Mouse (Mus musculus): Measurements from ENCODE around the gene Rrm1.
"Not testable (repeated sequence)": the region's sequence is repeated elsewhere in the genome, so short reads cannot be mapped to it uniquely, and the experiment has no call there.

Gene Rrm1

DNA sequence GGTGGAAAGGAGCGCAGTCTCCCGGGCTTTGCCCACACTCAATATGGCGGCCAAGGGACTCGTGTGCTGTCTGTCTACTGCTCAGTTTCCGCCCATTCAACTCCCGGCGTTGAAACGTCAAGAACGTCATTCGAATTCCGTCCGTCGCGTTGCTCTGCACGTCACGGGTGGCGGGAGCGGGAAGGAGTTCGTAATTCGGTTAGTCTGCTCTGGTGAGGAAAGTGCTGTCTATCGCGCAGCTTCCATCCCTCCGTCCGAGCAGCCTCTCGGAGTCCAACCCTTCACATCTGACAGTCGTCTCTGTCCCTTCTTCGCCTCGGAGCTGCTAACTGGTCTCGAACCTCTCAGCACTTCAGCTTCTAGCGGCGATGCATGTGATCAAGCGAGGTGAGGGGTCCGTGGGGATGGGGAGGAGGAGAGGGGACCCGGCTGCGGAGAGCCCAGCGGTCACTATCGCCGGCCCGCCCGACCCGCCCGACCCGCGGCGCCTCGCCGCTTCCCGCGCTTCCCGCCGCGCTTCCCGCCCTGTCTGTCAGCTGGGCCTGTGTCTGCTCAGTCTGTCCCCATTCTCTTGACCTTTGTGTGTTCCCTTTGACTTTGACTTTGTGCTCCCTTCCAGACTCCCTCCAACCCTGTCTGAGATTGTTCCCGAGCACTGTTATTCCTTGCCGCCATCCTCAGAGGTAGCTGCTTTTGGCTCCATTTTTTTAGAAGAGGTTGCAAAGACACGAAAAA is at the start of gene Rrm1:
Rrm1 (plus strand) TSS at position 39 of the 735 bp plus-strand sequence.
- peak; percentile 90 for DNase-seq

DNA sequence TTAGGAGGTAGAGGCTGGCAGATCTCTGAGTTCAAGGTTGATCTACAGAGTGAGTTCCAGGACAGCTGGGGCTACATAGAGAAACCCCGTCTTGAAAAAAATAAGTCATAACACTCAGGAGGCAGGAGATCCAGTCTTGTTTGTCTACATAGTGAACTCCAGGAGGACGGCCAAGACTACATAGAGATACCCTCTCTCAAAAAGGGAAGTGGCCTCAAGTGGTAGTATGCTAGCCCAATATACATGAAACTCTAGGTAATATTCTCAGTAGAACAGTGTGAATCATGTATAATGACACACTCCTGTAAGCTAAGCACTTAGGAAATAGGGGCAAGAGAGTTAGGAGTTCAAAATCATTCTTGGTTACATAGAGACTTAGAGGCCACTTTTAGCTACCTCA is 47.6 kb upstream of the Rrm1 start:
- DNase-seq, result no peak

DNA sequence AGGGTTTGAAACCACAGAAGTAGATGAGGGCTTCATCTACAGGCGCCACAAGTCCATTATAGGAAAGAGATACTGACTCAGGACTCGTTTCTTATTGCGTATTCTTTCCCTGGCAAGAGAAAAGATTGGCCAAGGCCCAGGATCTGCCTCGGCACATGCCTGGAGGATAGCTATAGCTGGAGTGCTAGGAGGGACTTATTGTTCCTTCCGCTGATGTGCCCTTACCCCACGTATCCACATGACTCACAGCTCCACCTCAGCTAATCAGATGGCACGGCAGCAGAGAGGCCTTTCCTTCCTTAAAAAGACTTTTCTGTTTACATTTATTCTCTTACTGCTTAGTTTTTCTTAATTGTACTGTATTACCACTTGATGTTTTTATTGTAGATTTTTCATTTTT is 45.6 kb upstream of the Rrm1 start:
- no peak for DNase-seq

DNA sequence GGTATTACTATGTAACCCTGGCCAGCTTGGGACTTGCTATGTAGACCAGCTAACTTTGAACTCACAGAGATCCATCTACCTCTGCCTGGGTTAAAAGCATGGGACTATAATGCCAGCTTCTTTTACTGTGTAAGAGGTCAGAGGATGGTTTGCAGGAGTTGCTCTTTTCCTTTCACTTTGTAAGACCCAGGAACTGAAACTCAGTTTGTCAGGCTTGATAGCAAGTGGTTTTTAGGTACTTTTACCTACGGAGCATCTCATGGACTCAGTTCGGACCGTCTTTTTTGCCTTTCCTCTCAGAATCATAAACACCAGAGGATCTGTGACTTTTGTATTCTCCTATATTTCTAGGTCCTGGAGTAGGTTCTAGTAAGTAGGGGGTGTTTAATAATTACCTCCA is 45.2 kb upstream of the Rrm1 start:
- DNase-seq, result no peak

DNA sequence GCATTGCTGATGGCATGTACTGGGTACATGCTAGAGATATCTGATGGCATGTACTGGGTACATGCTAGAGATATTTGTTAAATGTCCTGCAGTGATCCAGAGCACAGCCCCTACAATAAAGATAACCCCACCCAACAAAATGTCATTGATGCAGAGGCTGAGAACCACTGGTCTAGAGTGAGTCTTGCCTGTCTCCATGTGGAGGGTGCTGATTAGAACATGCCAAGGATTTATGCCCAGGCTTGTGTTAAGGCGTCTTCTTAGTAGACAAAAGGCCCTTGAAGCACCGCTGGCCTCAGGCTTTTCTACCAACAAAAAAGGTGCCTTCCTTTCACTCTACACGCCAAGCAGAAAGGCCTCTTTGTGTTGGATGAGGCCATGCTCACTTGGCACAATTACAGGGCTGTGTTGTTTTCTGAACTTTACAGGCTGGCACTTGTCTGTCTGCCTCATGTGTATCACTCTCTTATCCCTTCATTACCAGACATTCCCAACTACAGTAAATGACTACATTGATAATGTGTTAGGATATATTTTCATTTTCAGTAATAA is 42.2 kb upstream of the Rrm1 start:
- DNase-seq, result no peak

DNA sequence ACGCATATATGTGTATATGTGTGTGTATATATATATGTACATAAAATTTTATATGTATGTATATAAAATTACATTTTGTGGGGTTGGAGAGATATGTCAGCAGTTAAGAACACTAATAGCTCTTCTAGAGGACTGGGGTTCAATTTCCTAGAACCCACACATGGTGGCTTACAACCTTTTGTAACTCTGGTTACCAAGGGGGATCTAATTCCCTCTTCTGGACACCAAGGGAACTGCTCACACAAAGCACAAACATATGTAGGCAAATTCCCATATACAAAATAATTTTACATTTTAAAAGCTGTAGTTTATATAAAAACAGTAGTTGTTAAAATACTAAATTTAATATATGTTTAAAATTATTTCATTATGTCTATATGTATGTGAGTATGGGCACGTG is 37.4 kb upstream of the Rrm1 start:
- no peak for DNase-seq

DNA sequence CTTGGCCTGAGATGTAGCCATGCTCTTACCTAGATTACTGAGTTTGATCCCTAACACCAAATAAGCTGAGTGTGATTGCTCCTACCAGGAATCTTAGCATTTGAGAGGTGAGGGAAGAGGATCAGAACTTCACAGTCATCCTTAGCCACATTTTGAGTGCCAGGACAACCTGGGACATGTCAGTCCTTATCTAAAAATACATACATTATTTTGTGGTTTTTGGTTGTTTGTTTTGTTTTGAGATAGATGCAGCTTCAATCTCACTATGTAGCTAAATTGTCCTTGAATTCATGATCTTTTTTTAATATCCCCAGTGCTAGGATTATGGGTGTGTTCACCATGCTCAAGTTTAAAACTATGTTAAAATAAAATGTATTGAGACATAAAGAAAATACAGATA is 34.1 kb upstream of the Rrm1 start:
- no peak for DNase-seq

DNA sequence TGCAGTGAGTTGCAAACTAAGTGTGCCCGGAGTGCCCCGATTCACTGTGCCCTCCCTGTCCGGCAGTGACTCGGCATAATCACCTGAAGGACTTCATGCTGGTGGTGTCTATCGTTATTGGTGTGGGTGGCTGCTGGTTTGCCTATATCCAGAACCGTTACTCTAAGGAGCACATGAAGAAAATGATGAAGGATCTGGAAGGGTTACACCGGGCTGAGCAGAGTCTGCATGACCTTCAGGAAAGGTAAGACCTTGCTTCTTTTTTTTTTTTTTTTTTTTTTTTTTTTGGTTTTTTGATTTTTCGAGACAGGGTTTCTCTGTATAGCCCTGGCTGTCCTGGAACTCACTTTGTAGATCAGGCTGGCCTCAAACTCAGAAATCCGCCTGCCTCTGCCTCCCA is 26.2 kb upstream of the Rrm1 start:
- DNase-seq, result not testable (repeated sequence)

DNA sequence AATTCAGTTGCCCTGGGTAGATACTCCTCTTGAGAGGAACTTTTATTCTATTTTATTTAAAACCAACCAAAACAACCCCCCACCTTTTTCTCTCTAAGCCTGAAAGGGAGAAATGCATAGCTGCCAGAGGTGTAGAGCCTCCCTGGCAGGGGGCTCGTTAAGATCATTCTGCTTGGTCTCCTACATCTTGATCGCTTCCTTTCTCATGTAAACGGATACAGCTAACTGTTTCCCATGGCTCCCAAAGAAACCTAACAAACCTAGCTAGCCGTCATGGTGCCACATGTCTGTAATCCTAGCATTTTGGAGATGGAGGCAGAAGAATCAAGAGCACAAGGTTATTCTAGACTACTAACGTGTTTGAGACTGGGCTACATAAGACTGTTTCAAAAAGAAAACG is 25.7 kb upstream of the Rrm1 start:
- no peak for DNase-seq

DNA sequence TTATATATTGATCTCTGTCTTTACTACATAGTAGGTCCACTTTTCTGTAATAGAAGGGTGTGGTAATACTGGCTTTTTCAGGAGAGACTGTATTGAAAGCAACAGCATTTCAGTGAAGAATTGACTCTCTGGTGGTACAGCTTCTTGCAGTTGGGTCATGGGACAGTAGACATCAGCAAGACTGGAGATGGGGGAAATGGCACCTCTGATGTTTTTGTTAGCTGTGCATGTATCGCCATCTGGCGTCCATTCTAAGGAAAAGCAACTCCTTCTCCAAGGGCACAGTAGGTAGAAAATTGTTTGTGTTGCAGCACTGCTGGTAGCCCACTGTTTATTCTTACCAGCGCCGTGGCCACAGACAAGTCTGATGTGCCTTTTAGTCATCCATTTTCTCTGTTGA is 24.1 kb upstream of the Rrm1 start:
- DNase-seq, result peak; percentile 55

DNA sequence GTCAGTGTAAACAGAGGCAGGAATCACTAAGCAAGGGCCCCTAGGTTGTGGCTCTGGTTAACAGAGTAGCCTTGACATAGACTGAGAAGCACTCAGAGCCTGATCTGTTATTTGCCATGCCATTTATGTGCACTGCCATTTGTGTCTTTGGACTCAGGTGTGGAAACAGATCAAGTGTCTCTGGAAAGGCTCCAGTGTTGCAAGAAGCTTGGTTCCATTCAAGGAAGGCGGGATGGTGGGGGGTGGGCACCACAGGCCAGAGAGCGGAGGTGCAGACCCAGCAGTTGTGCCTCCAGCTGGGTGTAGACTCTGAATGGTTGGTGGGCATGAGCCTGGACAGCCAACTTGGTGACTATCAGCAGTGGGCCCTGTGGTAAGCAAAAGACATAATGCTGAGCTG is 19.5 kb upstream of the Rrm1 start:
- DNase-seq, result no peak

DNA sequence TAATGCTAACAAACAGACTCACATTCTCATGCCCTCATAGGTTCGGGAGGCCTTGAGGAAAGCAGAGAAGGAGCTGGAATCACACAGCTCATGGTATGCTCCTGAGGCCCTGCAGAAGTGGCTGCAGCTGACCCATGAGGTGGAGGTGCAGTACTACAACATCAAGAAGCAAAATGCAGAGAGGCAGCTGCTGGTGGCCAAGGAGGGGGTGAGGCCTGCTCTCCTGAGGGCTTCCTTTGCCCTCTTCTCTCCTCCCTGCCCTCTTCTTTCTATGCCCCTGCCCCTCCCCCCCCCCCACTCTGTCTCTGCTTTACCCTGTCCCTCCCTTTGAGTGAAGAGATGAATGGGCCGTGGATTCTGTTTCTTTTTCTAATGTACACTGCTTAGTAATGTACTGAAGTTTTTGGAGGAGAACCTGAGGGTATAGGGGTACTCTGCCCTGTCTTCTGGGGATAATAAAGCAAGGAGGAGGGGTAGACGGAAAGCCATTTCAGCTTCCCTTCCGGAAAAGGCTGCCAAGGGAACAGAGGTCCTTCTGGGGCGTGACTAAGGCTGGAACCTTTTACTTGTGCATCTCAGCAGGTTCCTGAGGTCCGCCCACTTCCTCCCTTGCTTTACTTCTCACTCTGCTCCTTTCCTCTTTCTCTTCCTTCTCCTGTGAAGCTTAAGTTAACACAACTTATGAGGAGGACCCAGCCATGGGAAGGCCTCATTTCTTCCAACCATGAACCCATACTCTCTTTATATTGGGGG is 15.4 kb upstream of the Rrm1 start:
- no peak for DNase-seq

DNA sequence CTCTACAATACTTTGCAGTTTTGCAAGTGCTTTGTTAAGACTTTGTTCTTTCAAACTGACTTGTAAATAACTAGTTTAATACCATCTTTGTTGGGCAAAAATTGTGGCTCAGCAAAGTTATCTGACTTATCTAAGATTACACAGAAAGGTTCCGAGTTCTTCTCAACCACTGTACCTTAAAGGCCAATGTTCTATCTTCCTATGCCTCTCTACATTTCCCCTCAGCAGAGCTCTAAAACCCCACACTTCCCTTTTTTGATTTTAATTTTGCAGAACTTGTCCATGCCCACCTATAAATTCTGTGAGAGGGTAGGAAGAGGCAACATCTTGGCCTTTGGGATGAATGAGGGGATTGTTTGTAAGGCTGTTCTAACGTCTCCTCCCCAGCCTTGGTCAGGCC is 7.2 kb upstream of the Rrm1 start:
- no peak for DNase-seq

DNA sequence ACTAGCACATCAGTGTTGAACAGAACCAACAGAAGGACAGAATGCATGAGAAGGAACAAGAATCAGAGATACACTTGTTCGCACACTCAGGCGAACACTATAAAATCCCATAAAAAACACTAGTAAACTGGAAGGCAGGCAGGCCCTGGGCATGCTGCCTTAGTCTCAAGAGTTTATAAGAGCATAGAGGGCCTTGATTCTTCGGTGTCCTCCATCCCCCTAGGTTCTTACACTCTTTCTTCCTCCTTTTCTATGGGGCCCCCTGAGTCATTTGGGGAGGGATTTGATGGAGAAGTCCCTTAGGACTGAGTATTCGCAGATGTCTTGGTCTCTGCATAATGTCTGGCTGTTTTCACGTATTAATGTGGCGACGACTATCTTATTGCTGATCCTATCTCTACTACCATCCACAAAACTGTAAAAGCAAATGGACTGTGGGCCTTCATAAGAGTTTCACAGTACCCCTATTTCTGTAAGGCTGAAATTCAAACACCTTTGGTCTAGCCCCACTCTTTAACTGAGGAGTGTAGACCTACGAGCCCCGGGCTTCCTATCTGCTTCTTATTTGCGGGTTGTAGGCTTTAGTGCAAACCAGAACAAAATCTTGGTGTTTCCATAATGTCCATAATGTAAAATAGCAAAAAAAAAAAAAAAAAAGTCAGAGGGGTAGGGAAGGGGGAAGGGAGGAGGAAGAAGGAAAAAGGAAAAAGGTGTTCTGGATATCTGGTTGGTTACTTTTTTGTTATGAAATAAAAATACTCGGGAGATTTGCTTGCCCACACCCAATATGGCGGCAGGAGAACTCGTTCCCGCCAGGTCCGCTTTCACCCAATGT is 456 bp upstream of the Rrm1 start:
- peak; percentile 12 for DNase-seq

DNA sequence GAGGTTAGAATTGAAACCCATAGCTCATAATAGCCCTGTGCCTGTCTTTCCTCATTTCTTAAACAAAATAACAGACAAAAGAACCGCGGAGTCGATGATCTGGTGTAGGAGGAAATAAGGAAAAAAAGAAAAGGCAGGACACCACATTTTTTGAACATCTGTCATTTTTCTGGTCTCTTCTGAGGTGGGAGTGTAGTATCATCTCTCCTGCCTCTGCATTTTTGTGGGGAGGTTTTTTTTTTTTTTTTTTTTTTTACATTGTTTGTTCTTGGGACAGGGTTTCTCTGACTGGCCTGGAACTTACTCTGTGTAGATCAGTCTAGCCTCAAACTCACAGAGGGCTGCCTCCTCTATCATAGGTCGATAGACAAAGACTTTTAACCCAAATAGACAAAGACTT is 937 bp downstream of the Rrm1 start:
- no peak for DNase-seq

DNA sequence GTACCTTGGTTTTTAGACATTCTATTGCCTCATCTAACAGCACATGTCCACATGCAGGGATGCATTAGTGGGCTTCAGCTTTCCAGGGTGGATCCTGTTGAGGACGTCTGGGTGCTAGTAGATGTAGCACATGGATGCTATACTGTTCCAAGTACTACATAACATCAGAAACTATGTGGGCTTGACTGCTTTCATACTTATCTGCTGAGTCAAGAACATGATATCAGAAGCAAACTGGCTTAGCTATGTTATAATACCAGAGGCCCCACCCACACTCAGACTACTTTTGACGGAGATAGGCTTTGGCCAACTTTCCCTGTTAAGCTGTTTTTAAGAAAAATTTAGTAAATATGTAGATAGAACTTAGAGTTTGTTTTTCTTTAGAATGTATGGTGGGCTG is 2.8 kb downstream of the Rrm1 start:
- no peak for DNase-seq

DNA sequence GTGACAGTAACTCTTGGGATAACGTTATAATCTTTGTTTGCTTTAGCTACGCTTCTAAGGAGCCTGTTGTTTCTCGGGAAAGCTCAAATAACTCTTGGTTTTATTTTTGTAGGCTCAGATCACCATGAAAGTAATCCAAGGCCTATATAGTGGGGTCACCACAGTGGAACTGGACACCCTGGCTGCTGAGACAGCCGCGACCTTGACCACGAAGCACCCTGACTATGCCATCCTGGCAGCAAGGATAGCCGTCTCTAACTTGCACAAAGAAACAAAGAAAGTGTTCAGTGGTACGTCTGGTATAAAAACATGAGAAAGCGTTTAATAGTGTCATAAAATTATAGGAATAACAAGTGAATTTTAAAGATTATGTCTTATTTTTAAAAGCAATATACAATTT is 4.9 kb downstream of the Rrm1 start:
- no peak for DNase-seq

DNA sequence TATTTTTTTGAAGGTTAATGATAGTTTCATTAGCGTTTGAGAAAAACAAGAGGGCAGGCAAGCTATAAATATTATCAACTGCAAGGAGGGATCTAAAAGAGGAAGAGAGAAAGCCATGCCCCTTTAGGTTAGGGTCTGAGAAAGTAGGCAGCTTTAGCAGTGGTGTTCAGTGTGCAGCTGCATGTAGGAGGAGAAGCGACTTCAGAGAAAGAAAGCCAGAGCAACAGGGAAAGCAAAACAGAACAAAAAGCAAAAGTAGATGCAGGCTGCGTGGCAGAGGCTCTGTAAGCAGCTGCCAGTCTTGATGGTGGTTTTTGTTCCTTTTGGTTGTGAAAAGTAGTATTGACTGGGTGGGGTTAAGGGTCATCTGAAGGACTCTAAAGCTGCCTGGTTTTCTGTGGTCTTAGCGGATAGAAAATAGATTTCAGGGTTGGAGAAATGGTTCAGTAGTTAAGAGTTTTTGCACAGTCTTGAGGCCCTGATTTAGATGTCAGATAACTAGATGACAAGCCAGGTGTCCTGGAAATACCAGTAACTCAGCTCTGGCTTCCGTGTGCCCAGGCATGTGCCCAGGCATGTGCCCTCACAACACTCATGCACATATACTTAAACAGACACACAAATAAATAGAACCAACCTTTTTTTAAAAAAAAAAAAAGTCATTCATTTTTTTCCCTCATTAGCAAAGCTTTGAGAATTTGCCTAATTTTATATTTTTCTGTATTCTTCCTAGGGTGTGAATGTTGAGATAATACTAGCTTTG is 17.3 kb downstream of the Rrm1 start:
- no peak for DNase-seq

DNA sequence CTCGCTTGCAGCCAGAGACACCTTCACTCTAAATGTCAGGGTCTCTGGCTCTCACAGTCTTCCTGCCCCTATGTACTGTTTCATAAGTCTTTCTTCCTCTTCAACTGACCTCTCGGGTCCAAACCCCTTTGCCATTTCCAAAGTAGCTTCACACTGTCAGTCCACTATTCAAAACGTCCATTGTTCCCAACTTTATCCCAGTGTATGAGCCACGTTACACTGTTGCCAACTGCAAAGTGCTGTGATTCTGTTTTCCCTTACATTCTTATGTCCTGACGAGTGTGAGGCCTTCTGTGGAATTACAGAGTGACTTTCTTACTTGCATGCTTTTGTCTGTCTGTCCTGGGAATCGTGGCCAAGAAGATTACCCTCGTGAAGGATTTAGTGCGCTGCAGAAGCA is 26.1 kb downstream of the Rrm1 start:
- DNase-seq, result no peak

DNA sequence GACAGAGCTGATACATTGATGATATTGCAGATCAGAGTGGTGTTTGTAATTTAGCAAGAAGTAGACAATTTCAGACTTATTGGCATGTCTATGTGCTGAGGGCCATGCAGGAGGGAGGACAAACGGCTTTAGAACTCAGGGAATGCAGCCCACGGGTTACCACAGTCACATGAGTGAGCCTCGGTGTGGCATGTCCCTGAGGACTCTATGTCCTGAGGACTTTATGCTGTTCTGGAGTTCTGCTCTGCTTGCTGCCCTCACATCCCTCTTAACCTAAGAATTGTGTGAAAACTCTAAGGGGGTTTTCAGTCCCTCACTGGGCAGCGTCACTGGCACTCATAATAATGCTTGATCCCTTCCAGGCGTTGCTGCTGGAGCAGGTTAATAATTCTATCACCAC is 31.2 kb downstream of the Rrm1 start:
- no peak for DNase-seq

DNA sequence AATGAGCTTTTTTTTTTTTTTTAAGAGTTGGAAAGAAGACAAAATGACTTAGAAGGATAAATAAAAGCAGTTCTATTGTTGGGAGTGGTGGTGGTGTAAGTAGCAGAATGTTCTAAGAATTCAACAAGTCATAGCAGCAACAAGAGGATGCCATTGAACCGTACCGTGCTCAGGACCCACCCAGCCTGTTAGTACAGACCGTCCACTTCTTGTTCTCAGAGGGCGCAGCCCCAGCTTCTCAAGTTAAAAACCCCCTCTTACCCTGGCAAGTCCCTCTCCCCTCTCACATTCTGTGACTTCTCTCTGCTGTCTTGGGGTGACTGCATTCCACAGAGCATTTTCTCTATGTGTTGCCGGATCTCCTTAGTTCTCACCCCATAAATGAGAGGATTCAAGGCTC is 35.1 kb downstream of the Rrm1 start:
- DNase-seq, result no peak

DNA sequence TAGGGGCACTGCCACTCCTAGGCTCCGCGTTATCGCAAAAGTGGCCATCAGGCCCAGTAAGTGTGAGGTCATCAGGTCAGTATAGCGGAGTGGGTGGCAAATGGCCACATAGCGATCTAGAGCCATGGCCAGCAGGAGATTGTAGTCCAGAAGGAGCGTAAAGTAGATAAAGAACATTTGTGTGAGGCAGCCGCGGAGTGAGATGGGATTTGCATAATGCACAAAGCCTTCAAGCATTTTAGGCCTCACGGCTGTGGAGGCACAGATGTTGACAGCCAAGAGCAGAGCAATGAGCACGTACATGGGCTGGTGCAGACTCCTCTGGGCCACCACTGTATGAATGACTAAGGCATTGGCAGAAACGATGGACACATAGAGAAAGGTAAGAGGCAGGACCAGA is 35.9 kb downstream of the Rrm1 start:
- DNase-seq, result no peak

DNA sequence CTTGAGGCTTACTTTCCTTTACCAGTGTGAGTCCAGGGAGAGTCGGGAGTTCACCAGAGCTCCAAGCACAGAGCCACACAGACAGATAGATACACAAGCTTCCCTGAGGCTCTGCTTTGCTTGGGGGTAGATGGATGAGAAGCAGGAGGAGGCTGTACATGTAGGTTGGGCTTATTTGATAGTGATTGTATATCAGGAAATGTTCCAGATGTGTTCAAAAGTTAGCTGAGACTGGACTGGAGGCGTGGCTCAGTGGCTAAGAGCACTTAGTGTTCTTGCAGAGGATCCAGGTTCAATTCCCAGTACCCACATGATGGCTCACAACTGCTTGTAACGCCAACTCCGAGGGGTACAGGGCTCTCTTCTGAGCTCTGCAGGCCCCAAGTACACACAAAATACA is 36.9 kb downstream of the Rrm1 start:
- DNase-seq, result no peak

All from cerebellum, adult 8-10 months (tissue).